Comparison of ENCODE assay signal across 15 mouse cellular contexts in the genomic region with DNA sequence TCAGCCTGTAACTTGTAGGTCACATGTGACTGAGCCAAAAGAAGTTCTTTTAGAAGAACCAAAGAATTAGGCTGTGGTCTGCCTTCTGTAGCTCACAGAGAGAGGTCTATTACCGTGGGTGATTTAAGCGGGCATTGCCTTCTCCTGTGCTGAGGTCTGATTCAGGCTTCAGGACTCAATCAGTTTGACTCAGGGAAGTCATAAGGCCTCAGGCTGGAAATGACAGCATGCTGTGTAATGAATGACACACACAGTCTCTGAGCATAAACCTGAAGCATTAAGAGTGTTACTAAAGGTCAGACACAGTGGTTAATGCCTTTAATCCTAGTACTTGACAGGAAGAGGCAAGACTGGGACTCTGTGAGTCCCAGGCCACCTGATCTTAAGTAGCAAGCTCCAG. TPM values are rescaled to one million over a fixed set of nuclear protein-coding genes. Genes with fewer than 3 reads are reported as not detected.
DNase-seq lines count a peak whose midpoint lies in the region.
"Had no signal": no experiment of that assay in that cellular context is flagged by ENCODE, and none has a peak within 500 bp of the region (broad histone marks: within the 10 kb centered on the region; RNA-seq: fewer than 3 reads in every experiment).

No protein-coding gene starts in this region.

- no peak overlapping the region for H3K4me3 ChIP-seq in midbrain, embryonic 10.5 days
- H3K4me3 ChIP-seq: embryonic facial prominence, embryonic 10.5 days; heart, embryonic 10.5 days; lung, embryonic 15.5 days; megakaryocyte, embryonic 14.5 days had no signal

- H3K36me3 ChIP-seq in midbrain, embryonic 10.5 days = peaks cover 5% of the 10 kb centered on the region
- H3K36me3 ChIP-seq: embryonic facial prominence, embryonic 10.5 days; heart, embryonic 10.5 days; lung, embryonic 15.5 days had no signal

- peaks cover 17% of the 10 kb centered on the region for H3K4me1 ChIP-seq in midbrain, embryonic 10.5 days
- H3K4me1 ChIP-seq: lung, embryonic 15.5 days; megakaryocyte, embryonic 14.5 days had no signal

- no peak overlapping the region for H3K27ac ChIP-seq in midbrain, embryonic 10.5 days (replicated peaks)
- H3K27ac ChIP-seq: embryonic facial prominence, embryonic 10.5 days; heart, embryonic 10.5 days; lung, embryonic 15.5 days had no signal

- DNase-seq in embryo, embryonic 10 days (ENCODE audit: low spot score) = peak; percentile 10
- no peak for DNase-seq in embryo, embryonic 9.5 days (ENCODE audit: extremely low spot score)
- peak; percentile 79 for DNase-seq in 3134 (ENCODE audit: extremely low read depth, insufficient read length, low spot score)
- DNase-seq in Muller cell, postnatal 12 days (ENCODE audit: inconsistent ontology term) = peak; percentile 59
- peak; percentile 28 for DNase-seq in fat pad, adult 2 months (ENCODE audit: extremely low read depth, low read depth, low spot score)
- DNase-seq in ovary, postnatal 14 days (ENCODE audit: low spot score) = no peak
- DNase-seq in midbrain, embryonic 10.5 days (ENCODE audit: low spot score) = no peak
- DNase-seq in kidney, postnatal 4 days = no peak
- DNase-seq: cerebellum, adult 9-10 months; right cerebral cortex, postnatal 4 days; thymus, adult 18-20 months had no signal

- WGBS in midbrain, embryonic 10.5 days = 60% methylated on average over 2 of the region's 2 CpGs

- H3K27me3 ChIP-seq in midbrain, embryonic 10.5 days (ENCODE audit: low read depth, poor library complexity, severe bottlenecking) = no peaks in the 10 kb centered on the region
- H3K27me3 ChIP-seq: lung, embryonic 15.5 days; megakaryocyte, embryonic 14.5 days had no signal

- no peaks in the 10 kb centered on the region for H3K9me3 ChIP-seq in midbrain, embryonic 10.5 days (replicated peaks)
- H3K9me3 ChIP-seq: embryonic facial prominence, embryonic 10.5 days; heart, embryonic 10.5 days; lung, embryonic 15.5 days; megakaryocyte, embryonic 14.5 days had no signal

RNA-seq across cellular contexts. Expression of gene Rasal2, which starts 31.7 kb away (rescaled TPM):
- polyA plus RNA-seq in midbrain, embryonic 10.5 days (2016; fragmentation: Nextera tagmentation; extraction: Ambion mirVana) = 8.8 and 16.5 TPM in 2 replicates

Comparison
In these comparisons a context has a peak if more than half of its experiments do, and no peak if none do; other contexts are left out.
1. DNase-seq: peak in embryo, embryonic 10 days (single experiment), 3134 (single experiment), Muller cell, postnatal 12 days (single experiment) and fat pad, adult 2 months (single experiment); none in embryo, embryonic 9.5 days (single experiment), ovary, postnatal 14 days (single experiment), midbrain, embryonic 10.5 days (single experiment) and kidney, postnatal 4 days (0 of 2).